In the genomic region with DNA sequence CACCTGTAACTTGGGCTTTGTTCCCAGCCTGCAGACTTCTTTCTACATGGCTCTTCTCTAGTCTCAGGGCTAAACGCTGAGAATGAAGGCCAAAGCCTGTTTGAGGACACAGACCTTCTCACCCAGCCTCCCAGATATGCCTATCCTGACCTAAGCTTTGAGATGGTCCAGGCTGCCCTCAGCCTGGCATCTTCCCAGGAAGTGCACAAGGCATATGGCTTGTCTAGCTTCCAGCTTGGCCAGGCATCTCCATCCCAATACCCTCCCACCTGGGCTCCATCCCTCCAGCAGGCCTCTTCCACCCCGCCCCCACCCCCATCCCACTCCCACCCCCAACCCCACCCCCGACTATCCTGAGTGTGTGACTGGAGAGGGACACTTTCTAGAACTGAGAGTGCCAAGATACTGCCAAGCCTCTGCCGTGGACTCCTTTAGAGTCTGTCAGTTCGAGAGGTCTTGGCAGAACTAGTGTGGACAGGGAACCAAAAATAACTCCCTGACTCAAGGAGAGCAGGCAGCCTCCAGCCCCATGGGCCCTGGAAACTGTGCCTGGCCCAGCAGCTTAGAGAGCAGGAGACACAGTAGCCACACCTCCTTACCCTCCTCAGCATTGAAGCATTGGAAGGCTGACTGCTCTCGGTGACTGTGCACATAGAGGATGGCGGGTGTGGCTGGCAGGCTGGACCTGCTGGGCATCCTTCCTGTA, we compare ENCODE assay signal across 12 mouse cellular contexts. TPM values are rescaled to one million over a fixed set of nuclear protein-coding genes. Genes with fewer than 3 reads are reported as not detected.
DNase-seq lines count a peak whose midpoint lies in the region; ATAC-seq and TF ChIP-seq lines count a peak whose summit lies in the region.
"Had no signal": no experiment of that assay in that cellular context is flagged by ENCODE, and none has a peak within 500 bp of the region (broad histone marks: within the 10 kb centered on the region; RNA-seq: fewer than 3 reads in every experiment).

No protein-coding gene starts in this region.

- in situ Hi-C loops in Patski (cut with MboI; ENCODE audit: low pct_unique_long_range_greater_than_20kb) = no loop called here

- DNase-seq in heart, adult 11 months = peak; percentile 98
- DNase-seq in Patski (ENCODE audit: low read depth, low spot score) = no peak
- peak; percentile 89 to 90 for DNase-seq in cerebellum, postnatal 36 days
- DNase-seq in liver, embryonic 11.5 days (ENCODE audit: low spot score) = no peak
- no peak for DNase-seq in layer of hippocampus, postnatal 36 days
- DNase-seq: thymus, postnatal 36 days had no signal

- WGBS in heart, embryonic 11.5 days (ENCODE audit: insufficient replicate concordance) = 38% methylated on average over 7 of the region's 7 CpGs
- WGBS in heart, embryonic 14.5 days = 19% methylated on average over 7 of the region's 7 CpGs
- WGBS in liver, embryonic 11.5 days = 70% methylated on average over 7 of the region's 7 CpGs

- no peak overlapping the region for H3K9ac ChIP-seq in heart, embryonic 11.5 days (ENCODE audit: low read depth, low read length)
- H3K9ac ChIP-seq in heart, embryonic 14.5 days (ENCODE audit: low read length) = no peak overlapping the region
- no peak overlapping the region for H3K9ac ChIP-seq in liver, embryonic 11.5 days (ENCODE audit: low read depth, low read length)
- H3K9ac ChIP-seq: embryonic facial prominence, embryonic 12.5 days; neural tube, embryonic 12.5 days had no signal

- no peak for ATAC-seq in heart, embryonic 11.5 days (replicated peaks; ENCODE audit: insufficient number of reproducible peaks, low FRiP score, low TSS enrichment)
- peak; percentile 37 for ATAC-seq in Patski
- ATAC-seq in heart, embryonic 14.5 days (ENCODE audit: insufficient number of reproducible peaks, insufficient read depth, low FRiP score, low read depth) = peak; percentile 66
- ATAC-seq in liver, embryonic 11.5 days (replicated peaks; ENCODE audit: low FRiP score) = no peak
- no peak for ATAC-seq in monocyte, adult 5-6 weeks (replicated peaks; ENCODE audit: insufficient number of reproducible peaks, low FRiP score, low TSS enrichment, poor library complexity, severe bottlenecking)

- H3K27me3 ChIP-seq in heart, embryonic 11.5 days (ENCODE audit: control insufficient read depth, insufficient read depth, low read length) = no peaks in the 10 kb centered on the region
- H3K27me3 ChIP-seq in Patski = no peaks in the 10 kb centered on the region
- no peaks in the 10 kb centered on the region for H3K27me3 ChIP-seq in heart, embryonic 14.5 days (ENCODE audit: control insufficient read depth, insufficient read depth, low read length)
- no peaks in the 10 kb centered on the region for H3K27me3 ChIP-seq in liver, embryonic 11.5 days (replicated peaks; ENCODE audit: control insufficient read depth, insufficient read depth, low read length)
- H3K27me3 ChIP-seq: embryonic facial prominence, embryonic 12.5 days; neural tube, embryonic 12.5 days had no signal

- H3K9me3 ChIP-seq in heart, embryonic 11.5 days (replicated peaks; ENCODE audit: control insufficient read depth, low read length) = no peaks in the 10 kb centered on the region
- H3K9me3 ChIP-seq in heart, embryonic 14.5 days (ENCODE audit: control insufficient read depth, low read length) = no peaks in the 10 kb centered on the region
- no peaks in the 10 kb centered on the region for H3K9me3 ChIP-seq in liver, embryonic 11.5 days (ENCODE audit: control insufficient read depth, low read length)
- H3K9me3 ChIP-seq: embryonic facial prominence, embryonic 12.5 days; neural tube, embryonic 12.5 days had no signal

- no peak overlapping the region for H3K27ac ChIP-seq in heart, embryonic 11.5 days (ENCODE audit: low read depth, low read length)
- H3K27ac ChIP-seq in heart, embryonic 14.5 days (replicated peaks in 1 of 2; ENCODE audit: control insufficient read depth in 1 of 2, insufficient read depth in 1 of 2, low read depth in 2 of 2, low read length in 2 of 2) = peak overlapping the region; percentile 20 to 54; a peak in 2 of 4 replicates
- no peak overlapping the region for H3K27ac ChIP-seq in liver, embryonic 11.5 days (ENCODE audit: low read depth, low read length)
- H3K27ac ChIP-seq: embryonic facial prominence, embryonic 12.5 days; kidney, postnatal 0 days; neural tube, embryonic 12.5 days had no signal

- CTCF ChIA-PET in Patski (lab: Charles Lee) = no interaction called here

- POLR2A ChIA-PET in Patski (lab: Charles Lee) = no interaction called here

- H3K4me1 ChIP-seq in heart, embryonic 11.5 days (ENCODE audit: control insufficient read depth, insufficient read depth, low read length) = 0 out of 2 replicates have a peak, but pooled peaks cover 4% of the 10 kb centered on the region
- H3K4me1 ChIP-seq in heart, embryonic 14.5 days (ENCODE audit: control insufficient read depth in 2 of 2, insufficient read depth in 2 of 2, low read length in 2 of 2) = peaks cover 13 to 14% of the 10 kb centered on the region in 2 experiments
- no peaks in the 10 kb centered on the region for H3K4me1 ChIP-seq in liver, embryonic 11.5 days (replicated peaks; ENCODE audit: control insufficient read depth, insufficient read depth, low read length)
- H3K4me1 ChIP-seq: embryonic facial prominence, embryonic 12.5 days had no signal

- no peak overlapping the region for H3K4me2 ChIP-seq in heart, embryonic 11.5 days
- no peak overlapping the region for H3K4me2 ChIP-seq in heart, embryonic 14.5 days (ENCODE audit: low read length)
- H3K4me2 ChIP-seq in liver, embryonic 11.5 days = no peak overlapping the region
- H3K4me2 ChIP-seq: embryonic facial prominence, embryonic 12.5 days; neural tube, embryonic 12.5 days had no signal

- no peak for TF ChIP-seq CTCF in Patski (IDR thresholded peaks at IDR 0.05)

- H3K36me3 ChIP-seq in heart, embryonic 11.5 days (ENCODE audit: control insufficient read depth, insufficient read depth, low read length) = no peaks in the 10 kb centered on the region
- H3K36me3 ChIP-seq in heart, embryonic 14.5 days (ENCODE audit: control insufficient read depth, insufficient read depth, low read length) = no peaks in the 10 kb centered on the region
- no peaks in the 10 kb centered on the region for H3K36me3 ChIP-seq in liver, embryonic 11.5 days (ENCODE audit: control insufficient read depth, insufficient read depth, low read length)

- no peak overlapping the region for H3K4me3 ChIP-seq in heart, embryonic 11.5 days (ENCODE audit: low read depth, low read length)
- H3K4me3 ChIP-seq in heart, embryonic 14.5 days (ENCODE audit: control insufficient read depth in 1 of 2, insufficient read depth in 1 of 2, low read depth in 1 of 2, low read length in 2 of 2) = no peak overlapping the region
- no peak overlapping the region for H3K4me3 ChIP-seq in liver, embryonic 11.5 days (ENCODE audit: low read depth, low read length)
- H3K4me3 ChIP-seq: embryonic facial prominence, embryonic 12.5 days; neural tube, embryonic 12.5 days had no signal

RNA-seq across cellular contexts. Expression of a gene that starts 26.0 kb away (rescaled TPM):
- polyA plus RNA-seq in heart, embryonic 11.5 days (2014; fragmentation: Nextera tagmentation; extraction: Ambion mirVana) = 7.6 and 10.3 TPM in 2 replicates
- 141 TPM for polyA plus RNA-seq in Patski (2021)
- polyA plus RNA-seq in heart, embryonic 14.5 days (2014; fragmentation: Nextera tagmentation; extraction: Ambion mirVana) = 9.6 and 11.7 TPM in 2 replicates
- polyA plus RNA-seq in liver, embryonic 11.5 days (2014; fragmentation: Nextera tagmentation; extraction: Ambion mirVana) = 8.8 and 9.4 TPM in 2 replicates
- 8.7 to 18.9 TPM (median 13.5 TPM) in 3 replicates for total RNA-seq in monocyte, adult 5-6 weeks (2017)
- total RNA-seq in layer of hippocampus, postnatal 36 days (2021) = 1,000 to 10,000 TPM; 1,684 to 1,758 TPM

Comparison
In these comparisons a context has a peak if more than half of its experiments do, and no peak if none do; other contexts are left out.
1. ATAC-seq: peak in Patski (single experiment) and heart, embryonic 14.5 days (single experiment); none in heart, embryonic 11.5 days (single experiment), liver, embryonic 11.5 days (single experiment) and monocyte, adult 5-6 weeks (single experiment).
2. H3K27ac ChIP-seq: peak in heart, embryonic 14.5 days (2 of 2); none in heart, embryonic 11.5 days (single experiment) and liver, embryonic 11.5 days (single experiment).
3. DNase-seq: peak in heart, adult 11 months (single experiment) and cerebellum, postnatal 36 days (2 of 2); none in Patski (single experiment), liver, embryonic 11.5 days (single experiment) and layer of hippocampus, postnatal 36 days (0 of 2).
4. RNA of a gene that starts 26.0 kb away (polyA plus RNA-seq): 141 TPM in Patski (single experiment); 9.6 to 11.7 TPM in heart, embryonic 14.5 days, 8.8 to 9.4 TPM in liver, embryonic 11.5 days and 7.6 to 10.3 TPM in heart, embryonic 11.5 days; every median in the first group is over 10 times any median in the second.